Mouse (Mus musculus) CH12.LX (cell line): ENCODE results near the gene Ninl.

ENCODE experiments used
- CHD1 ChIP-seq: IDR thresholded peaks from 2 replicates; pipeline ENCODE4 v1.6.1; 2012; ENCODE audit warnings: low read depth, low read length, improper control_type of control experiment, inconsistent platforms
- CTCF ChIP-seq, 2 experiments: IDR thresholded peaks in 1 of 2; conservative IDR thresholded peaks in 1 of 2; 2 replicates each; pipeline ENCODE4 v1.5.1; 2011 to 2012; ENCODE audit warnings: low read depth in 2 of 2, low read length in 2 of 2, improper control_type of control experiment in 1 of 2, inconsistent platforms in 1 of 2, mild to moderate bottlenecking in 1 of 2, moderate library complexity in 1 of 2
- JUN ChIP-seq: IDR thresholded peaks from 2 replicates; pipeline ENCODE4 v1.6.1; 2011; ENCODE audit warnings: low read depth, mild to moderate bottlenecking, low read length, improper control_type of control experiment, moderate library complexity; ENCODE audit not compliant: insufficient read depth
- MYC ChIP-seq: IDR thresholded peaks from 2 replicates; pipeline ENCODE4 v1.6.1; 2011; ENCODE audit warnings: low read depth, mild to moderate bottlenecking, improper control_type of control experiment, low read length
- NELFE ChIP-seq: IDR thresholded peaks from 2 replicates; pipeline ENCODE4 v1.6.1; 2011; ENCODE audit warnings: low read depth, low read length, improper control_type of control experiment
- POLR2A ChIP-seq: IDR thresholded peaks from 2 replicates; pipeline ENCODE4 v1.6.1; 2011; ENCODE audit warnings: low read depth, mild to moderate bottlenecking, improper control_type of control experiment, low read length
- RCOR1 ChIP-seq: conservative IDR thresholded peaks from 2 replicates; pipeline ENCODE4 v1.6.1; 2012; ENCODE audit warnings: low read depth, mild to moderate bottlenecking, inconsistent platforms, low read length, improper control_type of control experiment
- SIN3A ChIP-seq: IDR thresholded peaks from 2 replicates; pipeline ENCODE4 v1.6.1; 2012; ENCODE audit warnings: low read length, improper control_type of control experiment, inconsistent platforms
- USF1 ChIP-seq: IDR thresholded peaks from 2 replicates; pipeline ENCODE4 v1.6.1; 2014; ENCODE audit warnings: low read depth, mild to moderate bottlenecking, inconsistent platforms, low read length, improper control_type of control experiment
- ZC3H11A ChIP-seq: IDR thresholded peaks from 2 replicates; pipeline ENCODE4 v1.6.1; 2012; ENCODE audit warnings: low read depth, mild to moderate bottlenecking, inconsistent platforms, low read length, improper control_type of control experiment

DNA sequence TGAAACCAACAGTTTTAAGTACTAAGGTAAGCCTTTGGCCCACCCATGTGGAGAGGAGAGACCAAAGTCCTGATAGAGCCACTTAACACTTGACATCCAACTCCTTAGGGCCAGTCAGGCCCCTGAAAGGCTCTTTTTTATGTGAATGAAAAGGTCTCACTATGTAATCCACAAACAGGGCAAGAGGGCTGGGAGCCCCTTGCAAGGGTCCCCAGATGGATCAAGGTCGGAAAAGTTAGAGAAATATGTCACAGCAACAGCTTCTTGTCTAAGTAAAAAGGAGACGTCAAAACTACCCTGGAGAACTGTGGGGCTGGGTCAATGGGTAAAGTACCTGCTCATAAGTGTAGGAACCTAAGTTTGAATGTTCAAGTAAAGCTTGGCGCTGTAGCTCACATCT is 74.5 kb downstream of the Ninl start:
- TF ChIP-seq USF1 (no peak), CTCF (conservative IDR thresholded peaks at IDR 0.05 in 1 of 2, IDR thresholded peaks at IDR 0.05 in 1 of 2; ENCODE audit: low read depth in 2 of 2, low read length in 2 of 2) (no peak), POLR2A (no peak), NELFE (no peak), ZC3H11A (no peak), JUN (no peak), CHD1 (no peak), MYC (no peak), RCOR1 (no peak), SIN3A (no peak)
